Mouse (Mus musculus) forebrain, postnatal 0 days (tissue): Measurements from ENCODE around the gene Rplp2. TPM values are rescaled to one million over a fixed set of nuclear protein-coding genes. Genes with fewer than 3 reads are reported as not detected.

Source experiments
- ATAC-seq: fragments of 200-750 bp; cut with Nextera tagmentation; 2 replicates; pipeline ENCODE4 v1.8.0; 2017; ENCODE audit warnings: mild to moderate bottlenecking, moderate library complexity
- DNase-seq: peaks from one replicate; pipeline ENCODE4 v3.0.0-alpha.2; 2015
- H3K27ac ChIP-seq: fragments of 300-500 bp; sonication (generic); 2 replicates; pipeline ENCODE4 v1.5.1; 2014; ENCODE audit warnings: low read depth, mild to moderate bottlenecking, antibody characterized with exemption, low read length, moderate library complexity, mixed read lengths
- H3K27me3 ChIP-seq: fragments of 300-500 bp; sonication (generic); 2 replicates; pipeline ENCODE4 v1.6.1; 2014; ENCODE audit warnings: mild to moderate bottlenecking, low read length, mixed read lengths; ENCODE audit not compliant: insufficient read depth
- H3K36me3 ChIP-seq: fragments of 300-500 bp; sonication (generic); 2 replicates; pipeline ENCODE4 v1.6.1; 2014; ENCODE audit warnings: mild to moderate bottlenecking, moderate library complexity; ENCODE audit not compliant: insufficient read depth
- H3K4me1 ChIP-seq: fragments of 300-500 bp; sonication (generic); 2 replicates; pipeline ENCODE4 v1.6.1; 2014; ENCODE audit warnings: antibody characterized with exemption; ENCODE audit not compliant: insufficient read depth
- H3K4me2 ChIP-seq: fragments of 300-500 bp; sonication (generic); 2 replicates; pipeline ENCODE4 v1.6.1; 2014; ENCODE audit warnings: low read depth, mild to moderate bottlenecking, moderate library complexity
- H3K4me3 ChIP-seq: fragments of 300-500 bp; sonication (generic); 2 replicates; pipeline ENCODE4 v1.5.1; 2014; ENCODE audit warnings: low read depth, low read length, mixed read lengths
- H3K9ac ChIP-seq: fragments of 300-500 bp; sonication (generic); 2 replicates; pipeline ENCODE4 v1.6.1; 2014; ENCODE audit warnings: mild to moderate bottlenecking
- H3K9me3 ChIP-seq: fragments of 300-500 bp; sonication (generic); 2 replicates; pipeline ENCODE4 v1.6.1; 2016; ENCODE audit warnings: low read length
- CTCF ChIP-seq: sonication (generic); IDR thresholded peaks from 2 replicates; pipeline ENCODE4 v1.5.1; 2016; ENCODE audit warnings: antibody characterized with exemption, control low read depth, low read depth
- WGBS: fragments of 180-500 bp; shearing (Covaris S2); extraction: QIAGEN DNeasy Blood & Tissue Kit; methylation state at CpG from one replicate; pipeline ENCODE4 v1.1.7; 2014; 5-methylcytosine and 5-hydroxymethylcytosine counted together
- polyA plus RNA-seq: library from polyadenylated mRNA; unstranded; fragments of >200 nt; fragmentation: Nextera tagmentation; extraction: Ambion mirVana; gene quantifications from 2 replicates; pipeline ENCODE4 v1.2.1, GENCODE M21; 2015
- total RNA-seq: library from RNA; depleted of rRNA; stranded (reverse); fragments of >200 nt; gene quantifications from 2 replicates; pipeline ENCODE4 v1.2.3, GENCODE M21; 2014

Gene Rplp2
- total and polyA plus RNA-seq, 2 experiments from 2014 or later, result 312 to 868 TPM

DNA sequence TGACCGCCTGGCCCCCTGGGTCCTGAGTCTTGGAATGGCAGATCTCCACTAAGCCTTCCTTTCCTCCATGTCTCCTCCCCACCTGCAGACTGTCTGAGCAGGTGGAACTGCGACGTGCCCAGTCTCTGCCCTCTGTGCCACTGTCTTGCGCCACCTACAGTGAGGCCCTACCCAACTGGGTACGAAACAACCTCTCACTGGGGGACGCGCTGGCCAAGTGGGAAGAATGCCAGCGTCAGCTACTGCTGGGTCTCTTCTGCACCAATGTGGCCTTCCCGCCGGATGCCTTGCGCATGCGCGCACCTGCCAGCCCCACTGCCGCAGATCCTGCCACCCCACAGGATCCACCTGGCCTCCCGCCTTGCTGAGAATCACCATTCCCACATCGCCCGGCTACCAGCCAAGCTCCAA is 12.1 kb downstream of the Rplp2 start:
- Histone ChIP-seq H3K27ac (no peak overlapping the region), H3K36me3 (peaks cover 16% of the 10 kb centered on the region), H3K4me1 (peaks cover 9% of the 10 kb centered on the region), H3K9ac (no peak overlapping the region), H3K4me3 (no peak overlapping the region), H3K9me3 (no peaks in the 10 kb centered on the region), H3K4me2 (no peak overlapping the region), H3K27me3 (peaks cover 30% of the 10 kb centered on the region)
- ATAC-seq (no peak), DNase-seq (no peak)
- no peak for TF ChIP-seq CTCF
- 90% methylated on average over 17 of the region's 17 CpGs for WGBS

DNA sequence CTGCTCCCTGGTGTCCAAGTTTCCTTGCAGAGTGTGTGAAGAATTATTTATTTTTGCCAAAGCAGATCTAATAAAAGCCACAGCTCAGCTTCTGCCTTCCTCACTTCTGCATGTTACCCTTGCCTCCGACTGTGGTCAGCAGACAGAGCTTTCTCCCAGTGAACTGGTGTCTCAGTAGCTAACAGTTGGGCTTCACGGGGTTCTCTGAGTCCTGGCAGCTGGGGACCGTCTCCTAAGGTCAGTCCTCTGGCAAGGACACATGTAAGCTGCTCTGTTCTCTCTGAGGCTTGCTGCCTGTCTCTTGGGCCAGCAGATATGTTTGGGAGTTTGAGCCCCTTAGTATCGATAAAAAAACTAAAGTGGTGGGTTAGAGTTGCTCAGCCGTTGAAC is 12.8 kb downstream of the Rplp2 start:
- 77% methylated on average over 5 of the region's 5 CpGs for whole genome bisulfite sequencing
- Histone ChIP-seq H3K9ac (no peak overlapping the region), H3K4me2 (no peak overlapping the region), H3K4me3 (no peak overlapping the region), H3K27me3 (peaks cover 36% of the 10 kb centered on the region), H3K9me3 (no peaks in the 10 kb centered on the region), H3K36me3 (peaks cover 16% of the 10 kb centered on the region), H3K4me1 (peaks cover 9% of the 10 kb centered on the region), H3K27ac (no peak overlapping the region)
- TF ChIP-seq CTCF, result no peak
- ATAC-seq (no peak), DNase-seq (no peak)

DNA sequence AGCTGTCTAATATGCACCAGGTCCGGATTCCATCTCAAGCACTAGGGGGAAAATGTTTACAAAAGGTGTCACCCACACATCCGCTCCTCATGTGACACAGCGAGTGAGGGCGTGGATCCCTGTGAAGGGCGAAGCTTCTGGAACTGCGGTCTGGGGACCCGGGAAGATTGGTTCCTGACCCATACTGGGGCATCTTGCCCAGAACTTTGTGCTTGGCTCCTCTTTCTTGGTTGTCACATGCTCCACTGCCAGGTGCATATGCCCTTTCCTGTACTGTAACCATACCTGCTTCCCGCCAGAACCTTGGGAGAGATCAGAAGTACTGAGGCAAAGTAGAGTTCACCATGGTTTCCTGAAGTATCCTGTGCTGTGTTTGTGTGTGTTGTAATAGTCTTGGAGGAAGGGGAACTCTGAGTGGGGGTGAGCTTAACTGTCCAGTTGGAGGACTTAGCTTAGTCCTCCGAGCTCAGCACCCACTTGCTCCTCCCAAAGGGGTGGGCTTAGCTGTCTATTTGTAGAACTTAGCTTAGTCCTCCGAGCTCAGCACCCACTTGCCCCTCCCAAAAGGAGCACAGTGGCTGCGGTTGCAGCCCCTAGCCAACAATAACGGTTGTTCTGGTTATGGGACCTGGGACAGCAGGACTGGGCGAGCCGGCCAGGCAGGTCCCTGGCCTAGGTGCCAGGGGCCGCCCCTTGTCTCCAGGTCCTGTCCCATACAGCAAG is 13.4 kb downstream of the Rplp2 start, which contains the start of gene Cracr2b:
Cracr2b (plus strand) TSS at position 704 of the 723 bp plus-strand sequence.
- 74% methylated on average over 15 of the region's 15 CpGs for WGBS
- H3K27me3 ChIP-seq, result peaks cover 41% of the 10 kb centered on the region

DNA sequence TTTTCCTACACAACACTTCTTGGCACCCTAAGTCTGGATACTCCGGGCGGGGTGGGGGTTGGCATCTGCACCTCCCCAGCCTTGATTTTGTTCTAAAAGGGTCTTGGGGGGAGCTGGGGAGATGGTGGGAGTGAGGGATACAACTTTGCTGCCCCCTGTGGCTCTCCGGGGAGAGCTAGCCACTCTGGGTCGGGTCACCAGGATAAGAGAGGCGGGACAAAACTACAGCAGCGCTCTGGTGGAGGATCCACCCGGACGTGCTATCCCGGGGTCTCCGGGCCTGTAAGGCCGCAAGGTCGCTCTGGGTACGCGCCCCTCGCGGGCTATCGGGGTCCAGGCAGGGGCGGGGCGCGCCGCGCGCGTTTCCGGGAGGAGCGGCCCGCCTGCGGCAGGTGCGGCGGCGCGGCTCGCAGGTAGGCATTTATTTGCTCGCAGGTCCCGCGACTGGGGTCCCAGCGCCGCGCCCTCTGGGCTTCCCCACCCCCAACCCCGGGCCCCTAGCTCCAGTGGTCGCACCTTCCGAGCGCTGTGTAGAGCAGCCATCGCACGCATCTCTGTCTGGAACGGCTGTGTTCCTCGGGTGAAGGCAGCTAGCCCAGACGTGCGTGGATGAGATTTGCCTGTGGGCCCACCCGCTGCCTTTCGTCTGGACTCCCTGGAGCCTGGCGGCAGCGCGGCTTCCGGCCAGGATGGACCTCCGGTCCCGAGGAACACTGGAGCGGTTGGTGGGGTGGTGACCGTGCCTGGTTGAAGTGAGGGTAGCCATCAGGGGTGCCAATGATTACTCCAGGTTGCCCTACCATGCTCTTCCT is 14.6 kb downstream of the Rplp2 start:
- H3K27me3 ChIP-seq, result peaks cover 48% of the 10 kb centered on the region
- no peaks in the 10 kb centered on the region for H3K9me3 ChIP-seq
- no peak; the same call in 1 of the 2 replicates for TF ChIP-seq CTCF
- 3% methylated on average over 57 of the region's 59 CpGs for WGBS
- peak overlapping the region; percentile 68 for H3K4me2 ChIP-seq
- H3K4me1 ChIP-seq, result peaks cover under 1% of the 10 kb centered on the region; the same call in 1 of the 2 replicates
- H3K9ac ChIP-seq, result peak overlapping the region; percentile 45
- DNase-seq (no peak), ATAC-seq (no peak)
- peak overlapping the region; percentile 34 for H3K4me3 ChIP-seq
- H3K27ac ChIP-seq, result no peak overlapping the region
- H3K36me3 ChIP-seq, result peaks cover 16% of the 10 kb centered on the region

More for the DNA sequence above, 13.4 kb downstream of the Rplp2 start, which contains the start of gene Cracr2b:
- peak within 1 kb of the TSS; percentile 45 for H3K9ac ChIP-seq
- H3K27ac ChIP-seq, result no peak within 1 kb of the TSS
- peaks cover 9% of the 10 kb centered on the region for H3K4me1 ChIP-seq
- DNase-seq (no peak), ATAC-seq (no peak)
- peaks cover 16% of the 10 kb centered on the region for H3K36me3 ChIP-seq
- no peaks in the 10 kb centered on the region for H3K9me3 ChIP-seq
- TF ChIP-seq CTCF, result no peak
- peak within 1 kb of the TSS; percentile 68 for H3K4me2 ChIP-seq
- H3K4me3 ChIP-seq, result peak within 1 kb of the TSS; percentile 34

DNA sequence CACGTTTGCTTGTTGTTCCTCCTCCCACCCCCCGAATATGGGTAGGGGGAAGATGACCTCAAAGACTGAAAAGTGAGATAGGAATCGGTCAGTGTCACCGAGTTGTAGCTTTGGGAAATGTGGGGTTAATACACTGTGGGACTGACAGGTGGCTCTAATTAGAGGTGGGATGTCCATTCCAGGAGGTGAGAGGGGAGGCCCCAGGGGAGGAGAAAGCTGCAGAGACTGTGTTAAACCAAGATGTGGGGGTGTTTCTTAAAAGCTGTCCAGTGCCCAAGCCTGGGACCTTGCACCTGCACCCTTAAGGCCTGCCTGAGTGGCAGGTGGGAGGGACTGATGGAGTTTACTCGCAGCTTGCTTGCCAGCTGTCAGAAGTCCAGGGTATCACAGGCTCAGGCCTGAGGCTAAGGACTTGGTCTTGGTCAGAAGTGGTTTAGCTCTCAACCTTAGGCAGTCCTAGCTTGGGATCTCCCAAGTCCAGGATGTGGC is 15.2 kb downstream of the Rplp2 start:
- Histone ChIP-seq H3K9ac (peak overlapping the region; percentile 45; the same call in 1 of the 2 replicates), H3K27ac (no peak overlapping the region), H3K9me3 (no peaks in the 10 kb centered on the region), H3K4me1 (peaks cover 6% of the 10 kb centered on the region; the same call in 1 of the 2 replicates), H3K36me3 (peaks cover 16% of the 10 kb centered on the region), H3K4me3 (peak overlapping the region; percentile 34; the same call in 1 of the 2 replicates), H3K4me2 (peak overlapping the region; percentile 68), H3K27me3 (peaks cover 48% of the 10 kb centered on the region)
- ATAC-seq (no peak), DNase-seq (no peak)
- TF ChIP-seq CTCF, result no peak
- WGBS, result 21% methylated on average over 5 of the region's 5 CpGs

DNA sequence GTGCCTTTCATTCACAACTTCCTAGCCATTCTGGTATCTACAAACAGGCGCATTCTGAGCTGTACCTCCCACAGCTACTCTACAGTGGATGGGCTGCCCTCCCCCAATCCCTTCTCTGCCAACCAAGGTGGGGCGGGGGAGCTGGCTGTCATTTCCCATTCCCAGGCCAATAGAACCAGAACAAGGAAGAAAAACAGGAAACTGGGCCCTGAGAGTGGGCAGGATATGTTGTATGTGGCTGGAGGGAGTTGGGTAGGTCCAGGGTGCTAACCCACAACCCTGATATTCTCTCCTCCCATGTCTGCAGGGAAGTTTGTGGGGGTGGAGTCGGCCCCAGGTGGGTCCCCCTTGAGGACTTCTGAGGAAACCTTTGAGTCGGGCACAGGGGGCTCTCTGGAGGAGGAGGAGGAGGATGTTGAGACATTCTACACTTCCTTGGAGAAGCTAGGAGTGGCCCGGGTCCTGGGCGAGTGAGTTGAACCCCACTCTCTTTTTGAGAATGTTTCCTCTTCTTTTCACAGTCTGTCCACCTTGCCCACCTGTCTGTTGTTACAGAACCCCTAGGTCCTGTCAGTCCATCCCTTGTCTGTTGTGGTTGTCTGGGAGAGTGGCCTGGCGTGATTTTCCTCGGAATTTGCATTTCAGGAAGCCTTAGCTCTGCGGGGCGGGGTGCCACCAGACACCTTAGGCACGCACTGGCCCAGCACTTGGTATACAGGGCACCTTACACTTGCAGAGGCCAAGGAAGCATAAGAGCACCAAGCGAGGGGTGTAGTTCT is 16.8 kb downstream of the Rplp2 start:
- Histone ChIP-seq H3K4me1 (peaks cover 15% of the 10 kb centered on the region; the same call in 1 of the 2 replicates), H3K36me3 (peaks cover 12% of the 10 kb centered on the region), H3K9me3 (no peaks in the 10 kb centered on the region), H3K9ac (no peak overlapping the region), H3K27ac (no peak overlapping the region), H3K4me2 (peak overlapping the region; percentile 24), H3K4me3 (no peak overlapping the region), H3K27me3 (peaks cover 48% of the 10 kb centered on the region)
- WGBS, result 23% methylated on average over 12 of the region's 12 CpGs
- ATAC-seq, result no peak
- DNase-seq, result no peak
- no peak for TF ChIP-seq CTCF
